Mouse (Mus musculus) liver, embryonic 13.5 days (tissue): ENCODE measurements at regions not wholly inside any gene's neighbourhood (a gene's known extent, or its start where the extent isn't known, plus 50 kb on each side); places are given as distances from the start of the nearest gene placed in this dataset.
A peak's percentile ranks its signal among the peaks of the same experiment; 100 is the strongest.

Experiments
- ATAC-seq: fragments of 200-750 bp; cut with Nextera tagmentation; 2 replicates; pipeline ENCODE4 v1.8.0; 2017; ENCODE audit warnings: low read depth, mild to moderate bottlenecking, moderate number of reproducible peaks, moderate library complexity
- DNase-seq: peaks from one replicate; pipeline ENCODE4 v3.0.0; 2022
- H3K27ac ChIP-seq: fragments of 300-500 bp; sonication (generic); 2 replicates; pipeline ENCODE4 v1.5.1; 2015; ENCODE audit warnings: moderate library complexity, mild to moderate bottlenecking, inconsistent platforms
- H3K27me3 ChIP-seq: fragments of 300-500 bp; sonication (generic); 2 replicates; pipeline ENCODE4 v1.6.1; 2015; ENCODE audit warnings: mild to moderate bottlenecking, inconsistent platforms
- H3K36me3 ChIP-seq: fragments of 300-500 bp; sonication (generic); 2 replicates; pipeline ENCODE4 v1.6.1; 2015; ENCODE audit warnings: mild to moderate bottlenecking, inconsistent platforms
- H3K4me1 ChIP-seq: fragments of 300-500 bp; sonication (generic); replicated peaks from 2 replicates; pipeline ENCODE4 v1.6.1; 2015; ENCODE audit warnings: inconsistent platforms
- H3K4me2 ChIP-seq: fragments of 300-500 bp; sonication (generic); 2 replicates; pipeline ENCODE4 v1.6.1; 2015; ENCODE audit warnings: inconsistent platforms, mild to moderate bottlenecking, moderate library complexity
- H3K4me3 ChIP-seq: fragments of 300-500 bp; sonication (generic); replicated peaks from 2 replicates; pipeline ENCODE4 v1.5.1; 2015; ENCODE audit warnings: mild to moderate bottlenecking, inconsistent platforms
- H3K9ac ChIP-seq: fragments of 300-500 bp; sonication (generic); 2 replicates; pipeline ENCODE4 v1.6.1; 2015; ENCODE audit warnings: mild to moderate bottlenecking, inconsistent platforms
- H3K9me3 ChIP-seq: fragments of 300-500 bp; sonication (generic); replicated peaks from 2 replicates; pipeline ENCODE4 v1.6.1; 2016; ENCODE audit warnings: inconsistent platforms
- WGBS: fragments of 180-500 bp; shearing (Covaris S2); methylation state at CpG from one replicate; pipeline ENCODE4 v1.1.7; 2015; ENCODE audit not compliant: insufficient replicate concordance; 5-methylcytosine and 5-hydroxymethylcytosine counted together

- Histone ChIP-seq H3K9me3 (no peaks in the 10 kb centered on the region), H3K27ac (no peak overlapping the region), H3K36me3 (no peaks in the 10 kb centered on the region), H3K4me1 (no peaks in the 10 kb centered on the region), H3K4me2 (no peak overlapping the region), H3K27me3 (no peaks in the 10 kb centered on the region), H3K4me3 (no peak overlapping the region), H3K9ac (no peak overlapping the region)
- ATAC-seq = no peak
- DNase-seq = no peak
- 68% methylated on average over 7 of the region's 7 CpGs for WGBS
Observed at GRCm38 (mm10) chr10:67706436-67706835, 157.7 kb upstream of the Ado start.

GRCm38 (mm10) chr10:67702783-67703455 is 154.2 kb upstream of the Ado start:
- DNase-seq (no peak), ATAC-seq (no peak)
- Histone ChIP-seq H3K9me3 (no peaks in the 10 kb centered on the region), H3K36me3 (no peaks in the 10 kb centered on the region), H3K27ac (no peak overlapping the region), H3K4me1 (no peaks in the 10 kb centered on the region), H3K9ac (no peak overlapping the region), H3K4me2 (no peak overlapping the region), H3K4me3 (no peak overlapping the region), H3K27me3 (no peaks in the 10 kb centered on the region)
- WGBS = 41% methylated on average over 9 of the region's 9 CpGs

GRCm38 (mm10) chr10:67697401-67698195 is 148.8 kb upstream of the Ado start:
- ATAC-seq (no peak), DNase-seq (no peak)
- Histone ChIP-seq H3K9me3 (no peaks in the 10 kb centered on the region), H3K36me3 (no peaks in the 10 kb centered on the region), H3K4me1 (peaks cover 16% of the 10 kb centered on the region; the same call in 1 of the 2 replicates), H3K4me2 (no peak overlapping the region), H3K4me3 (no peak overlapping the region), H3K27ac (no peak overlapping the region), H3K27me3 (no peaks in the 10 kb centered on the region), H3K9ac (no peak overlapping the region)
- 51% methylated on average over 16 of the region's 16 CpGs for WGBS

GRCm38 (mm10) chr10:67695891-67696853 is 147.4 kb upstream of the Ado start:
- Histone ChIP-seq H3K9ac (no peak overlapping the region), H3K9me3 (no peaks in the 10 kb centered on the region), H3K27ac (no peak overlapping the region), H3K36me3 (no peaks in the 10 kb centered on the region), H3K4me3 (no peak overlapping the region), H3K4me2 (no peak overlapping the region), H3K4me1 (peaks cover 16% of the 10 kb centered on the region; the same call in 1 of the 2 replicates), H3K27me3 (no peaks in the 10 kb centered on the region)
- DNase-seq (no peak), ATAC-seq (peak; percentile 26; the same call in 1 of the 2 replicates)
- WGBS = 10% methylated on average over 10 of the region's 10 CpGs

- no peak overlapping the region for H3K27ac ChIP-seq
- H3K4me2 ChIP-seq = no peak overlapping the region
- H3K36me3 ChIP-seq = no peaks in the 10 kb centered on the region
- ATAC-seq (no peak), DNase-seq (no peak)
- no peak overlapping the region for H3K9ac ChIP-seq
- H3K4me3 ChIP-seq = no peak overlapping the region
- 54% methylated on average over 4 of the region's 4 CpGs for WGBS
- no peaks in the 10 kb centered on the region for H3K9me3 ChIP-seq
- H3K27me3 ChIP-seq = no peaks in the 10 kb centered on the region
- peaks cover 16% of the 10 kb centered on the region; the same call in 1 of the 2 replicates for H3K4me1 ChIP-seq
Observed at GRCm38 (mm10) chr10:67694751-67695150, 146.0 kb upstream of the Ado start.

GRCm38 (mm10) chr10:67693586-67693985 is 144.8 kb upstream of the Ado start:
- Histone ChIP-seq H3K27me3 (no peaks in the 10 kb centered on the region), H3K4me2 (no peak overlapping the region), H3K36me3 (no peaks in the 10 kb centered on the region), H3K9me3 (no peaks in the 10 kb centered on the region), H3K9ac (no peak overlapping the region), H3K4me3 (no peak overlapping the region), H3K27ac (no peak overlapping the region), H3K4me1 (peaks cover 16% of the 10 kb centered on the region; the same call in 1 of the 2 replicates)
- DNase-seq (no peak), ATAC-seq (no peak)
- WGBS = 36% methylated on average over 4 of the region's 4 CpGs

- ATAC-seq (no peak), DNase-seq (no peak)
- no peaks in the 10 kb centered on the region for H3K9me3 ChIP-seq
- no peak overlapping the region for H3K4me3 ChIP-seq
- no peak overlapping the region for H3K4me2 ChIP-seq
- WGBS = 67% methylated on average over 15 of the region's 15 CpGs
- H3K27me3 ChIP-seq = no peaks in the 10 kb centered on the region
- no peak overlapping the region for H3K9ac ChIP-seq
- no peak overlapping the region for H3K27ac ChIP-seq
- H3K4me1 ChIP-seq = no peaks in the 10 kb centered on the region
- no peaks in the 10 kb centered on the region for H3K36me3 ChIP-seq
Observed at GRCm38 (mm10) chr10:67689944-67690670, 141.4 kb upstream of the Ado start.

GRCm38 (mm10) chr10:67679382-67679781 is 130.6 kb upstream of the Ado start:
- no peak for ATAC-seq

GRCm38 (mm10) chr10:67673450-67673849 is 124.7 kb upstream of the Ado start:
- Histone ChIP-seq H3K9me3 (0 out of 2 replicates have a peak, but pooled peaks cover 4% of the 10 kb centered on the region), H3K27me3 (no peaks in the 10 kb centered on the region), H3K36me3 (no peaks in the 10 kb centered on the region), H3K4me1 (no peaks in the 10 kb centered on the region), H3K4me2 (no peak overlapping the region), H3K27ac (no peak overlapping the region), H3K9ac (no peak overlapping the region), H3K4me3 (no peak overlapping the region)
- 78% methylated on average over 8 of the region's 8 CpGs for WGBS
- no peak for ATAC-seq
- no peak for DNase-seq

More at GRCm38 (mm10) chr10:67679382-67679781, 130.6 kb upstream of the Ado start:
- Histone ChIP-seq H3K27me3 (no peaks in the 10 kb centered on the region), H3K36me3 (no peaks in the 10 kb centered on the region), H3K4me1 (no peaks in the 10 kb centered on the region), H3K4me2 (no peak overlapping the region), H3K4me3 (no peak overlapping the region), H3K27ac (no peak overlapping the region), H3K9me3 (no peaks in the 10 kb centered on the region), H3K9ac (no peak overlapping the region)
- WGBS = 73% methylated on average over 4 of the region's 4 CpGs
- no peak for DNase-seq

- H3K27ac ChIP-seq = no peak overlapping the region
- WGBS = 74% methylated on average over 8 of the region's 8 CpGs
- H3K4me2 ChIP-seq = no peak overlapping the region
Observed at GRCm38 (mm10) chr10:67672281-67672680, 123.5 kb upstream of the Ado start.

More at GRCm38 (mm10) chr10:67672281-67672680, 123.5 kb upstream of the Ado start:
- no peak overlapping the region for H3K9ac ChIP-seq
- no peaks in the 10 kb centered on the region for H3K36me3 ChIP-seq
- H3K4me3 ChIP-seq = no peak overlapping the region
- no peak for ATAC-seq
- no peaks in the 10 kb centered on the region for H3K27me3 ChIP-seq
- no peak for DNase-seq
- 0 out of 2 replicates have a peak, but pooled peaks cover 4% of the 10 kb centered on the region for H3K9me3 ChIP-seq
- no peaks in the 10 kb centered on the region for H3K4me1 ChIP-seq
